Mouse (Mus musculus) CH12.LX (cell line): ENCODE data around the gene Fam243. TPM values are rescaled to one million over a fixed set of nuclear protein-coding genes. Genes with fewer than 3 reads are reported as not detected.

ENCODE experiments used
- DNase-seq: peaks from one replicate; pipeline ENCODE4 v3.0.0-alpha.2; 2013; ENCODE audit errors: extremely low read depth
- H3K27ac ChIP-seq: 2 replicates; pipeline ENCODE4 v1.5.1; 2012; ENCODE audit warnings: low read depth, mild to moderate bottlenecking, control low read depth, moderate library complexity; ENCODE audit not compliant: insufficient read depth
- H3K27me3 ChIP-seq: replicated peaks from 2 replicates; pipeline ENCODE3; 2012; ENCODE audit warnings: inconsistent platforms
- H3K36me3 ChIP-seq, 2 experiments: replicated peaks in 1 of 2; 2 replicates each; pipeline versions ENCODE3 to v1.6.1; 2012; ENCODE audit warnings: inconsistent platforms in 1 of 2, low read length in 1 of 2, mild to moderate bottlenecking in 1 of 2, mixed read lengths in 1 of 2, moderate library complexity in 1 of 2; ENCODE audit not compliant: control insufficient read depth in 1 of 2, insufficient read depth in 1 of 2
- H3K4me1 ChIP-seq, 2 experiments: 2 replicates each; pipeline ENCODE4 v1.6.1; 2012; ENCODE audit warnings: inconsistent platforms in 1 of 2, moderate library complexity in 1 of 2; ENCODE audit not compliant: insufficient read depth in 2 of 2, control insufficient read depth in 1 of 2
- H3K4me2 ChIP-seq: 2 replicates; pipeline ENCODE4 v1.6.1; 2012; ENCODE audit warnings: low read depth, mild to moderate bottlenecking, control low read depth; ENCODE audit not compliant: poor library complexity, insufficient read depth, severe bottlenecking
- H3K4me3 ChIP-seq, 3 experiments: fragments of 150-350 bp in 1 of 3; sonication (generic) in 1 of 3; replicated peaks in 1 of 3; 2 replicates each; pipeline versions ENCODE3 to v1.5.1; 2011 to 2012; ENCODE audit warnings: low read depth in 2 of 3, low read length in 2 of 3, mild to moderate bottlenecking in 2 of 3, moderate library complexity in 2 of 3, control low read depth in 1 of 3, improper control_type of control experiment in 1 of 3, inconsistent platforms in 1 of 3, mixed read lengths in 1 of 3; ENCODE audit not compliant: poor library complexity in 1 of 3
- H3K79me2 ChIP-seq: replicated peaks from 2 replicates; pipeline ENCODE4 v1.6.1; 2012; ENCODE audit warnings: mild to moderate bottlenecking, moderate library complexity; ENCODE audit not compliant: control insufficient read depth, poor library complexity, insufficient read depth, severe bottlenecking; ENCODE audit errors: extremely low read depth
- H3K9ac ChIP-seq: 2 replicates; pipeline ENCODE4 v1.6.1; 2012; ENCODE audit warnings: low read depth, mild to moderate bottlenecking, control low read depth, moderate library complexity; ENCODE audit not compliant: insufficient read depth
- H3K9me3 ChIP-seq: replicated peaks from 2 replicates; pipeline ENCODE3; 2012; ENCODE audit warnings: low read length, inconsistent platforms, mixed read lengths
- BHLHE40 ChIP-seq: IDR thresholded peaks from 2 replicates; pipeline ENCODE4 v1.6.1; 2011; ENCODE audit warnings: mild to moderate bottlenecking, low read depth, low read length, improper control_type of control experiment
- CHD1 ChIP-seq: IDR thresholded peaks from 2 replicates; pipeline ENCODE4 v1.6.1; 2012; ENCODE audit warnings: low read depth, low read length, improper control_type of control experiment, inconsistent platforms
- CHD2 ChIP-seq: IDR thresholded peaks from 2 replicates; pipeline ENCODE4 v1.6.1; 2011; ENCODE audit warnings: low read length, improper control_type of control experiment
- CTCF ChIP-seq, 2 experiments: IDR thresholded peaks in 1 of 2; conservative IDR thresholded peaks in 1 of 2; 2 replicates each; pipeline ENCODE4 v1.5.1; 2011 to 2012; ENCODE audit warnings: low read depth in 2 of 2, low read length in 2 of 2, improper control_type of control experiment in 1 of 2, inconsistent platforms in 1 of 2, mild to moderate bottlenecking in 1 of 2, moderate library complexity in 1 of 2
- E2F4 ChIP-seq: IDR thresholded peaks from 2 replicates; pipeline ENCODE4 v1.6.1; 2011; ENCODE audit warnings: low read depth, low read length, improper control_type of control experiment; ENCODE audit not compliant: insufficient replicate concordance
- EP300 ChIP-seq: IDR thresholded peaks from 2 replicates; pipeline ENCODE4 v1.6.1; 2011; ENCODE audit warnings: low read length, improper control_type of control experiment
- GABPA ChIP-seq: IDR thresholded peaks from 2 replicates; pipeline ENCODE4 v1.6.1; 2012; ENCODE audit warnings: low read depth, low read length, improper control_type of control experiment, inconsistent platforms; ENCODE audit not compliant: insufficient replicate concordance
- HCFC1 ChIP-seq: IDR thresholded peaks from 2 replicates; pipeline ENCODE4 v1.6.1; 2012; ENCODE audit warnings: low read depth, mild to moderate bottlenecking, inconsistent platforms, low read length, improper control_type of control experiment
- IRF4 ChIP-seq: IDR thresholded peaks from 2 replicates; pipeline ENCODE4 v1.6.1; 2014; ENCODE audit warnings: low read depth, mild to moderate bottlenecking, inconsistent platforms, low read length, improper control_type of control experiment
- MAX ChIP-seq: IDR thresholded peaks from 2 replicates; pipeline ENCODE4 v1.6.1; 2011; ENCODE audit warnings: low read length, improper control_type of control experiment
- MAZ ChIP-seq: IDR thresholded peaks from 2 replicates; pipeline ENCODE4 v1.6.1; 2012; ENCODE audit warnings: low read depth, mild to moderate bottlenecking, inconsistent platforms, low read length, improper control_type of control experiment, moderate library complexity
- MEF2A ChIP-seq: IDR thresholded peaks from 2 replicates; pipeline ENCODE4 v1.6.1; 2014; ENCODE audit warnings: low read depth, mild to moderate bottlenecking, inconsistent platforms, low read length, improper control_type of control experiment, borderline replicate concordance
- MYC ChIP-seq: IDR thresholded peaks from 2 replicates; pipeline ENCODE4 v1.6.1; 2011; ENCODE audit warnings: low read depth, mild to moderate bottlenecking, improper control_type of control experiment, low read length
- NELFE ChIP-seq: IDR thresholded peaks from 2 replicates; pipeline ENCODE4 v1.6.1; 2011; ENCODE audit warnings: low read depth, low read length, improper control_type of control experiment
- PAX5 ChIP-seq: IDR thresholded peaks from 2 replicates; pipeline ENCODE4 v1.6.1; 2012; ENCODE audit warnings: low read length, inconsistent platforms, mixed read lengths
- RCOR1 ChIP-seq: conservative IDR thresholded peaks from 2 replicates; pipeline ENCODE4 v1.6.1; 2012; ENCODE audit warnings: low read depth, mild to moderate bottlenecking, inconsistent platforms, low read length, improper control_type of control experiment
- SIN3A ChIP-seq: IDR thresholded peaks from 2 replicates; pipeline ENCODE4 v1.6.1; 2012; ENCODE audit warnings: low read length, improper control_type of control experiment, inconsistent platforms
- SMC3 ChIP-seq: IDR thresholded peaks from 2 replicates; pipeline ENCODE4 v1.6.1; 2011; ENCODE audit warnings: low read depth, low read length, improper control_type of control experiment
- TBP ChIP-seq: conservative IDR thresholded peaks from 2 replicates; pipeline ENCODE4 v1.6.1; 2011; ENCODE audit warnings: low read depth, low read length, improper control_type of control experiment
- TCF12 ChIP-seq: IDR thresholded peaks from 2 replicates; pipeline ENCODE4 v1.6.1; 2014; ENCODE audit warnings: low read depth, mild to moderate bottlenecking, inconsistent platforms, low read length, improper control_type of control experiment
- UBTF ChIP-seq: IDR thresholded peaks from 2 replicates; pipeline ENCODE4 v1.6.1; 2012; ENCODE audit warnings: low read depth, mild to moderate bottlenecking, inconsistent platforms, low read length, improper control_type of control experiment, moderate library complexity
- USF2 ChIP-seq: conservative IDR thresholded peaks from 2 replicates; pipeline ENCODE4 v1.6.1; 2011; ENCODE audit warnings: low read depth, low read length, improper control_type of control experiment
- ZC3H11A ChIP-seq: IDR thresholded peaks from 2 replicates; pipeline ENCODE4 v1.6.1; 2012; ENCODE audit warnings: low read depth, mild to moderate bottlenecking, inconsistent platforms, low read length, improper control_type of control experiment
- ZNF384 ChIP-seq: IDR thresholded peaks from 2 replicates; pipeline ENCODE4 v1.6.1; 2012; ENCODE audit warnings: low read depth, low read length, improper control_type of control experiment, inconsistent platforms
- dilution Hi-C: fragments of 300-500 bp; cut with MboI; formaldehyde crosslinking; loops from 2 replicates; pipeline ENCODE4 v1.14.3; 2020; ENCODE audit warnings: low sequenced_read_pairs; ENCODE audit not compliant: extremely low pct_unique_long_range_greater_than_20kb, extremely low pct_ligation_motif_present
- in situ Hi-C: fragments of 300-500 bp; cut with MboI; formaldehyde crosslinking; loops from 3 replicates; pipeline ENCODE4 v1.14.3; 2019; ENCODE audit warnings: low sequenced_read_pairs, low pct_ligation_motif_present, low pct_unique_long_range_greater_than_20kb, mixed read lengths
- polyA plus RNA-seq: library from polyadenylated mRNA; unstranded; fragments of >175 nt; gene quantifications from 2 replicates; pipeline ENCODE4 v1.2.1, GENCODE M21; 2012; ENCODE audit warnings: low read depth; ENCODE audit not compliant: insufficient read length
- total RNA-seq, 2 experiments: library from RNA; depleted of rRNA; stranded (reverse); fragments of 300-350 nt in 1 of 2; fragments of >200 nt in 1 of 2; gene quantifications; 2 replicates each; pipeline ENCODE4 v1.2.3; 2012 to 2014

Gene Fam243
- total RNA-seq (2012; rRNA removed) = not detected in 2 replicates
- total RNA-seq (2014; rRNA removed) = not detected in 2 replicates
- polyA plus RNA-seq = not detected in 2 replicates

- in situ Hi-C loops (no loop called here), dilution Hi-C loops (no loop called here)
- Histone ChIP-seq H3K9ac (no peak within 1 kb of the TSS), H3K36me3 (peaks cover 0 to 5% of the 10 kb centered on the region in 2 experiments), H3K9me3 (peaks cover 10% of the 10 kb centered on the region), H3K4me3 (no peak within 1 kb of the TSS), H3K4me1 (peaks cover 12 to 28% of the 10 kb centered on the region in 2 experiments), H3K27ac (no peak within 1 kb of the TSS), H3K4me2 (no peak within 1 kb of the TSS), H3K27me3 (no peaks in the 10 kb centered on the region), H3K79me2 (no peaks in the 10 kb centered on the region)
- no peak for DNase-seq
- no peak for TF ChIP-seq UBTF
- no peak for TF ChIP-seq SMC3
- no peak for TF ChIP-seq CHD2
- TF ChIP-seq CHD1 = no peak
- no peak for TF ChIP-seq NELFE
- TF ChIP-seq CTCF (conservative IDR thresholded peaks at IDR 0.05 in 1 of 2, IDR thresholded peaks at IDR 0.05 in 1 of 2; ENCODE audit: low read depth in 2 of 2, low read length in 2 of 2) = no peak
- TF ChIP-seq TBP = no peak
- TF ChIP-seq HCFC1 = no peak
- no peak for TF ChIP-seq ZC3H11A
- no peak for TF ChIP-seq PAX5
- TF ChIP-seq MEF2A = no peak
Observed at GRCm38 (mm10) chr16:92321341-92321740, at the start of gene Fam243. TSS of gene Fam243 (minus strand) at chr16:92321441.

GRCm38 (mm10) chr16:92369260-92369659 is 48.0 kb upstream of the Fam243 start:
- Histone ChIP-seq H3K36me3 (no peaks in the 10 kb centered on the region), H3K27ac (no peak overlapping the region), H3K4me3 (no peak overlapping the region), H3K9ac (no peak overlapping the region), H3K4me2 (no peak overlapping the region), H3K9me3 (no peaks in the 10 kb centered on the region), H3K79me2 (no peaks in the 10 kb centered on the region), H3K27me3 (peaks cover 5% of the 10 kb centered on the region), H3K4me1 (no peaks in the 10 kb centered on the region)
- in situ Hi-C loops (no loop called here), dilution Hi-C loops (no loop called here)
- DNase-seq = no peak
- no peak for TF ChIP-seq BHLHE40
- TF ChIP-seq MAZ = no peak
- TF ChIP-seq E2F4 = no peak
- TF ChIP-seq RCOR1 = no peak
- TF ChIP-seq GABPA = no peak
- no peak for TF ChIP-seq SMC3
- no peak for TF ChIP-seq USF2
- TF ChIP-seq IRF4 = no peak
- TF ChIP-seq SIN3A = no peak
- no peak for TF ChIP-seq ZC3H11A
- no peak for TF ChIP-seq MYC
- no peak for TF ChIP-seq ZNF384
- no peak for TF ChIP-seq TCF12
- TF ChIP-seq EP300 = no peak
- TF ChIP-seq MAX = no peak
